Mouse (Mus musculus) B cell, adult 67 days (primary cell): ENCODE measurements around the gene Apoa1. TPM values are rescaled to one million over a fixed set of nuclear protein-coding genes. Genes with fewer than 3 reads are reported as not detected.

Experiments
- total RNA-seq, 2 experiments: library from RNA; stranded (reverse); gene quantifications; 4 replicates each; pipeline ENCODE4 v1.2.4; 2023

Apoa1 gene
- not detected for total RNA-seq

DNA sequence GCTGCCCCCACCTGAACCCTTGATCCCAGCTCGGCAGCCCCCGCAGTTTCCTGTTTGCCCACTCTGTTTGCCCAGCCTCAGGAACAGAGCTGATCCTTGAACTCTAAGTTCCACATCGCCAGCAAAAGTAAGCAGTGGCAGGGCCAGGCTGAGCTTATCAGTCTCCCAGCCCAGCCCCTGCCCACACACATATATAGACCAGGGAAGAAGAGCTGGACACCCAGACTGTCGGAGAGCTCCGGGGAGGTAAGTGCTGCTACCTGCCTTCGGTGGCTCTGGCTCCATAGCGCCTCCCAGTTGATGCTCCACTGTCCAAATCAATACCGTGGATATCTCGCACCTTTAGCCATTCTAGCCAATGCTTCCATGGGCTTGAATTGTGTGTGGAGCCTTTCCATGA, at the start of gene Apoa1:
TSS of gene Apoa1 (plus strand) at position 90 of the 400 bp plus-strand sequence.

DNA sequence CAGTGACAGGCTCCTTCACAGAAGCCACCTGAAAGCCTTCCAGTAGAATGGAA, 7.0 kb downstream of the Apoa1 start, which contains the start of gene Apoc3:
TSS of gene Apoc3 (minus strand) at position 41 of the 53 bp plus-strand sequence.

DNA sequence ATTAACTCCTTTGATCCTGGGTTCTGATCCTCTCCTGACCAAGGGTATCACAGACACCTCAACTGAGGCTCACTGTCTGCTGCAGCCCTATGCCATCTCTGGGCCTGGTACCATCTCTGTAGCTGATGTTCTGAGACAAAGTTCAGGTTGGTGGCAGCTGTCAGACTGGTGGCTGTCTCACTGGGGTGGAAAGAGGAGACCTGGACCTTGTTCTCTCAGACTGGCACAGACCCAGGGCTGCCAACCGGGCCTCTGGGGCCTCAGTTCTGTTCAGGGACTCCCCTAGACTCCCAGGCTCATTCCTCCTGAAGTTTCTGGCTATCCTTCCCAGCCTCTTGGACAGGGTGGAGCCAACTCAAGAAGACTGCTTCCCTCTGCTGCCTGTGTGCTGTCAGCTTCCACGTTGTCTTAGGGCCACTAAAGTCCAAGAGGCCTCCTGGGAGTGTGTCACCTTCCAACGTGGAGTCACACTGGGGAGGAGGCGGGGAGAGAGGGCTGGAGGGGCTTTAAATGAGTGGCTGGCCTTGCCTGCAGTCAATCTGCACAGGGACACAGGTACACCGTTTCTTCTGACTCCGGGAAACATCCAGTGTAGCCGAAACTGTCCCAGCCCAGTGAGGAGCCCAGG, 12.3 kb downstream of the Apoa1 start, which contains the start of gene Apoa4:
TSS of gene Apoa4 (plus strand) at position 171 of the 628 bp plus-strand sequence.

DNA sequence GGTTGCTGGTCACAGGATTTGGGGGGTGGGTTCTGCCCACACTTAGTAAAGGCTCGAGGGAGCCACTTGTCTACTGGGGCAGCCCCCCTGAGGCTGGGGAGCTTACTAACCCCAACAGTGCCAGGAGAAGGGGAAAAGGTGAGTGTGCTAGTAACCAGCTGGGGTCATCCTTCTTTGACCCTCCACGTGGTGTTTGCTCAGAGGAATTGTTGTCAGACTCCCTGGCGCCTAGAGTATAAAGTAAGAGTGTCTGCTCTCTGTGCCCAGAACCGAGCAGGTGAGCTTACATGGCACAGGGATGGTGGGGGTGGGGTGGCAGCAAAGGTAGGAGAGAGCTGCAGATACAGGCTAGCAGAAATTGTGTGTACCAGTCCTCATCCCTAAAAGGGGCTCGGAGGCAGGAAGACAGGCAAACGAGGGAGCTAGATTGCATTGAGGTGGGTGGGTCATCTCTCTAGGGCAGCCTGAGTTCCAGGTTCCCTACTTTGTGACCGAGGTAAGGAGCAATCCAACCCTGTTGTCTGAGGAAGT, 40.0 kb downstream of the Apoa1 start, which contains the start of gene Apoa5:
TSS of gene Apoa5 (plus strand) at position 291 of the 531 bp plus-strand sequence.

GRCm38 (mm10) chr9:46272677-46273454, 44.5 kb downstream of the Apoa1 start, which contains the start of gene Zpr1:
Gene Zpr1 (plus strand): TSS chr9:46273064.

Other genes with a start within 250 kb of the Apoa1 start
- 10 to 100 TPM; 68.6 to 69.4 TPM for gene Pafah1b2, start 215.9 kb upstream of the Apoa1 start, total RNA-seq
- gene Sik3, start 215.8 kb upstream of the Apoa1 start, total RNA-seq = 10 to 100 TPM; 54.3 to 59.1 TPM
- not detected for gene Apoc3, start 7.1 kb downstream of the Apoa1 start, total RNA-seq
- gene Apoa4, start 12.1 kb downstream of the Apoa1 start, total RNA-seq = not detected
- gene Apoa5, start 40.1 kb downstream of the Apoa1 start, total RNA-seq = not detected
- 10 to 100 TPM; 85.3 to 87.2 TPM for gene Zpr1, start 44.5 kb downstream of the Apoa1 start, total RNA-seq
- 10 to 100 TPM; 25.3 to 34.4 TPM for gene Bud13, start 54.4 kb downstream of the Apoa1 start, total RNA-seq
- gene 4931429L15Rik, start 91.4 kb downstream of the Apoa1 start, total RNA-seq = not detected